Mouse (Mus musculus): ENCODE measurements at regions not wholly inside any gene's neighbourhood (a gene's known extent, or its start where the extent isn't known, plus 50 kb on each side); places are given as distances from the start of the nearest gene placed in this dataset.

DNA sequence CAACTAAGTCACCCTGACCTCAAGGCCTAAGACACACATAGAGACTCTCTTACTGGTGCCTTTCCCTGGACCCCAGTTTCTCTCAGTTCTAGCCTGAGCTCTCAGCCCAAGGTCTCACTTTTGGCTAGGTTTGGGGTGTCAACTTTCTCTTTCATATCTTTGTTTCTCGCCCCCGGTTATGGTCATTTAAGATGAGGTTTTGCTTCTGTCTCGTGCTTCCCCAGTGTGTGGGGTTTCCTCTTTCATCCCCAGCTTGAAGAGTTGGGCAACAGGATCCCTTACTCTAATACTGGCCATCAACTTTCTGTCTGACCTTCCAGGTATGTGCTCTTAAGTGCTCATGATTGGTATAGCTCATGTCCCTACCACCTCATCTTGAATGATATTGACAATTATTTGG is 67.5 kb downstream of the Lmo4 start:
- peak; percentile 42; the same call in 1 of the 2 replicates for ATAC-seq (replicated peaks; ENCODE audit: low read depth, poor library complexity, severe bottlenecking)

- ATAC-seq (replicated peaks; ENCODE audit: low read depth, poor library complexity, severe bottlenecking), result no peak
Observed at GRCm38 (mm10) chr3:144136432-144136831, 68.6 kb downstream of the Lmo4 start.

GRCm38 (mm10) chr3:144135646-144136045 is 69.4 kb downstream of the Lmo4 start:
- ATAC-seq (replicated peaks; ENCODE audit: low read depth, poor library complexity, severe bottlenecking), result no peak

- no peak for ATAC-seq (replicated peaks; ENCODE audit: low read depth, poor library complexity, severe bottlenecking)
Observed at GRCm38 (mm10) chr3:144128042-144128441, 77.0 kb downstream of the Lmo4 start.

- ATAC-seq (replicated peaks; ENCODE audit: low read depth, poor library complexity, severe bottlenecking), result no peak
Observed at GRCm38 (mm10) chr3:144124353-144124752, 80.7 kb downstream of the Lmo4 start.

GRCm38 (mm10) chr3:144123361-144124072 is 81.5 kb downstream of the Lmo4 start:
- ATAC-seq (replicated peaks; ENCODE audit: low read depth, poor library complexity, severe bottlenecking), result peak; percentile 54; the same call in 1 of the 2 replicates

DNA sequence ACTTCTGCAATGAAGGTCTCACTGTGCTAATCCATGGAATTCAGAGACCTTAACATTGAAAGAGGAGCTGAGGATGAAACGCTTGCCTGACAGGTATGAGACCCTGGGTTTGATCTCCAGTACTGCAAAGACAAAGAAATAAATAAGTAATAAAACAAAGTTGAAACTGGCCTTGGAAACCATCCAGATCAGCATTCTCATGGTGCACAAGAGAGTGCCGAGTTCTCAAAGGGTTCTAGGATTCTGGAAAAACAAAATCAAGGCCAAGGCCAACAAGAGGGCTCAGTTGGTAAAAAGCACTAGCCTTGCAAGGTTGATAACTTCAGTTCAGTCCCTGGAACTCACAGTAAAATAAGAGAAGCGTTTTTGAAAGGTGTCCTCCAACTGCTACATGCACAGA is 85.9 kb downstream of the Lmo4 start:
- ATAC-seq (replicated peaks; ENCODE audit: low read depth, poor library complexity, severe bottlenecking), result no peak

GRCm38 (mm10) chr3:144113672-144114645 is 91.1 kb downstream of the Lmo4 start:
- ATAC-seq (replicated peaks; ENCODE audit: low read depth, poor library complexity, severe bottlenecking), result no peak

DNA sequence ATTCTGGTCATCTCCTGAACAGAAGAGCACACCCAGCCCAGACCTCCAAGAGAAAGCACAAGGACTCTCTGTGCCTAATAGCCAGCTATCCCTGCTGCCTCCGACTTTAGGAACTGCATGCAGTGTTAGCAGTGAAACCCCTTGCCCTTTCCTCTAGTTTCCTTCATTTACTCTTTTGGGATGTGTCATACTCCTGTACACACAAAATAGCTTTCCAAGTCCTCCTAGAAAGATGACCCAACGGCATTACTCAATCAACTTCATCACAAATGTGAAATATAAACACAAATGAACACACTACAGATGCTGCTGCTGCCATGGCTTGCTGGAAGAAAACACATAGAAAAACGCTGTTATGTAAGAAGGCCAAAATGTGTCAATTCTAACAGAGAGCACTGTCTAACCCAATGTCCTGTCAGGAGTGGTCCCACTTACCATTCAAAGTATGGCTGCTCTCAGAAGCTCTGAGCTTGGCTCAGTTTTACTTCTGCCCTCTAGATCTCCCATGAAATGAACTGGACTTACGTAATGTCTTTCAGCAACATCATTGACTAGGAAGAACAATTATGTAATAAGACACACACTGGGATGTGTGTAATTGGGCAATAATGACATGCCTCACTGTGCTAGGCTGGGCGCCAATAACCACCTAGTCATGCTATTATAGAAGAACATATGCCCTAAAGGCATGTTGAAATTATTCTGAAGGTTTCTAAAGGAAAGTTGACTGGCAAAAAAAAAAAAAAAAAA is 94.5 kb downstream of the Lmo4 start:
- ATAC-seq (replicated peaks; ENCODE audit: low read depth, poor library complexity, severe bottlenecking), result peak; percentile 78

DNA sequence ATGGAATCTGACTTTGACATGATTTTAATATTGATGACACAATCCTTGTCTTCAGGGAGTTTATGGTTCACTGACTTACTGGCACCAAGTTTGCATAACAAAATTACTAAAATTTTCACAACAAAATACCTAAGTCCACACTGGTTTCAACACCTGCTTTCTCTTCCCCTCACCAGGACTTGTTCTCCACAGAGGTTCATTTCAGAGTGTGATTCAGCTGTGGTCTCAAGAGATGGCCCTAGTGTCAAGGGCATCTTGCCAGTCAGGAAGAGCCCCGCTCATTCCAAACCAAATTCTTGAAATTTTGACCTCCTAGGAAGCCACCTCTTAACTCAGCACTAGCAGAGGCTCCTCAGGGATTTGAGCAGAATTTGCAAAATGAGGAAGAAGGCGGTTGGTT is 95.3 kb downstream of the Lmo4 start:
- ATAC-seq (replicated peaks; ENCODE audit: low read depth, poor library complexity, severe bottlenecking), result no peak

- no peak for ATAC-seq (replicated peaks; ENCODE audit: low read depth, poor library complexity, severe bottlenecking)
Observed at GRCm38 (mm10) chr3:144108310-144108709, 96.7 kb downstream of the Lmo4 start.

- no peak for ATAC-seq (replicated peaks; ENCODE audit: low read depth, poor library complexity, severe bottlenecking)
Observed at GRCm38 (mm10) chr3:144107664-144108063, 97.4 kb downstream of the Lmo4 start.

- no peak for ATAC-seq (replicated peaks; ENCODE audit: low read depth, poor library complexity, severe bottlenecking)
Observed at GRCm38 (mm10) chr3:144104366-144104765, 100.7 kb downstream of the Lmo4 start.

- no peak for ATAC-seq (replicated peaks; ENCODE audit: low read depth, poor library complexity, severe bottlenecking)
Observed at GRCm38 (mm10) chr3:144099444-144099843, 105.6 kb downstream of the Lmo4 start.

GRCm38 (mm10) chr3:144098762-144099161 is 106.3 kb downstream of the Lmo4 start:
- no peak for ATAC-seq (replicated peaks; ENCODE audit: low read depth, poor library complexity, severe bottlenecking)

- no peak for ATAC-seq (replicated peaks; ENCODE audit: low read depth, poor library complexity, severe bottlenecking)
Observed at GRCm38 (mm10) chr3:144091231-144091630, 113.8 kb downstream of the Lmo4 start.

DNA sequence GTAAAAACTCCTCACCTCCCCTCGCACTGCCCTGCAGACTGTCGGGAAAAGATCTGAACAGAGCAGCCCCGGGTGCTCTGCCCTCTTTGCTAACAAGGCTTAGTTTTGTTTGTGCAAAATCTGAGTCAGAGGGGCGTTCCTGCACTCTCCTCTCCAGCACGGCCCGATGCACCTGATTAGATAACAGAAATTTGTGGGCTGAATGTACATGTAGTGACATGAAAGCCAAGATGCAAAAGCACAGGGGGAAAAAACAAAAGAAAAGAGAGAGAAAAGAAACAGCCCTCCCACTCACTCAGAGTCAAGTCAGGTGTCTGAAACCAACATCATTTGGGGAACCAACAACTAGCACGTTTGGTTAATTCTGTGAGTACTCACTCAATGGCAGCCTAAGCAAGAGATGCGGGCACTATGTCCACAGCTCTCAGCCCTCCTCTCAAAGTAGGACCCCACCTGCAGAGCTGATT is 115.2 kb downstream of the Lmo4 start:
- no peak for ATAC-seq (replicated peaks; ENCODE audit: low read depth, poor library complexity, severe bottlenecking)

- no peak for ATAC-seq (replicated peaks; ENCODE audit: low read depth, poor library complexity, severe bottlenecking)
Observed at GRCm38 (mm10) chr3:144088261-144088884, 116.6 kb downstream of the Lmo4 start.

GRCm38 (mm10) chr3:144087771-144088170 is 117.2 kb downstream of the Lmo4 start:
- no peak for ATAC-seq (replicated peaks; ENCODE audit: low read depth, poor library complexity, severe bottlenecking)

- ATAC-seq (replicated peaks; ENCODE audit: low read depth, poor library complexity, severe bottlenecking), result no peak
Observed at GRCm38 (mm10) chr3:144086176-144086575, 118.8 kb downstream of the Lmo4 start.

Measured in common myeloid progenitor, adult 5-6 weeks (primary cell).